Comparison of ENCODE assay signal across 27 mouse cellular contexts in the genomic region with DNA sequence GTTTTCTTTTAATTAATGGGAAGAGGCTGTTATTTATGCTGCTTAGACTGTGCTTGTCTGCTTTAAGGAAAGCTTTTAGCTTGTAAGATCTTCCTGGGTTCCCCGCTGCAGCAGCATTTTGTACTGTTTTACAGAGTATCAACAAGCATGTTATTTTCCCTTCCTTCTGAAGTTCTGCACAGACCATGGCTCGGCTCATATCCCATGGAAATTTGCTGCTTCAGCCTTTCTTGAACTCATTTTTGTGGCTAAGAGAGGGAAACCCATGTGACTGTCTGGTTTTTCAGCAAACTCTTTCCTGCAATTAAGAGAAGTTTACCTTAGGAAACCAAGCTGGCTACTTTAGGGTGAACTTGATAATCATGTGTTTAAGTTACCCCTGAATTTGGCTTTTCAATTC. TPM values are rescaled to one million over a fixed set of nuclear protein-coding genes. Genes with fewer than 3 reads are reported as not detected.
DNase-seq lines count a peak whose midpoint lies in the region; ATAC-seq and TF ChIP-seq lines count a peak whose summit lies in the region.
"Had no signal": no experiment of that assay in that cellular context is flagged by ENCODE, and none has a peak within 500 bp of the region (broad histone marks: within the 10 kb centered on the region; RNA-seq: fewer than 3 reads in every experiment).

No protein-coding gene starts in this region.

- no peaks in the 10 kb centered on the region for H3K9me3 ChIP-seq in kidney, postnatal 0 days (replicated peaks; ENCODE audit: low read length)
- no peaks in the 10 kb centered on the region for H3K9me3 ChIP-seq in embryonic facial prominence, embryonic 14.5 days (ENCODE audit: control insufficient read depth, low read length)
- H3K9me3 ChIP-seq in limb, embryonic 15.5 days: no peaks in the 10 kb centered on the region
- H3K9me3 ChIP-seq in stomach, postnatal 0 days (ENCODE audit: control insufficient read depth, low read length): no peaks in the 10 kb centered on the region
- H3K9me3 ChIP-seq: forebrain, embryonic 13.5 days had no signal

- no peaks in the 10 kb centered on the region for H3K27me3 ChIP-seq in kidney, postnatal 0 days (ENCODE audit: insufficient read depth, low read length)
- H3K27me3 ChIP-seq in embryonic facial prominence, embryonic 14.5 days (replicated peaks; ENCODE audit: control insufficient read depth, insufficient read depth, low read length): no peaks in the 10 kb centered on the region
- H3K27me3 ChIP-seq in limb, embryonic 15.5 days: no peaks in the 10 kb centered on the region
- no peaks in the 10 kb centered on the region for H3K27me3 ChIP-seq in stomach, postnatal 0 days (ENCODE audit: control insufficient read depth, insufficient read depth, low read length)
- H3K27me3 ChIP-seq: forebrain, embryonic 13.5 days had no signal

- no peak overlapping the region for H3K9ac ChIP-seq in kidney, postnatal 0 days (ENCODE audit: low read depth, low read length)
- H3K9ac ChIP-seq in embryonic facial prominence, embryonic 14.5 days (ENCODE audit: low read depth, low read length): no peak overlapping the region
- no peak overlapping the region for H3K9ac ChIP-seq in limb, embryonic 15.5 days
- H3K9ac ChIP-seq in stomach, postnatal 0 days (ENCODE audit: low read length): no peak overlapping the region
- H3K9ac ChIP-seq: forebrain, embryonic 13.5 days; hindbrain, embryonic 14.5 days had no signal

- no peaks in the 10 kb centered on the region for H3K36me3 ChIP-seq in kidney, postnatal 0 days (ENCODE audit: insufficient read depth, low read length)
- H3K36me3 ChIP-seq in embryonic facial prominence, embryonic 14.5 days (ENCODE audit: control insufficient read depth, insufficient read depth, low read length): no peaks in the 10 kb centered on the region
- H3K36me3 ChIP-seq in limb, embryonic 15.5 days: no peaks in the 10 kb centered on the region
- no peaks in the 10 kb centered on the region for H3K36me3 ChIP-seq in stomach, postnatal 0 days (ENCODE audit: control insufficient read depth, insufficient read depth, low read length)

- H3K4me2 ChIP-seq in kidney, postnatal 0 days (ENCODE audit: low read length): no peak overlapping the region
- no peak overlapping the region for H3K4me2 ChIP-seq in embryonic facial prominence, embryonic 14.5 days (ENCODE audit: low read depth, low read length)
- no peak overlapping the region for H3K4me2 ChIP-seq in limb, embryonic 15.5 days
- H3K4me2 ChIP-seq in stomach, postnatal 0 days (replicated peaks; ENCODE audit: low read depth): no peak overlapping the region
- H3K4me2 ChIP-seq: forebrain, embryonic 13.5 days; heart, embryonic 11.5 days; hindbrain, embryonic 14.5 days had no signal

- 64% methylated on average over 2 of the region's 2 CpGs for WGBS in kidney, postnatal 0 days
- 50% methylated on average over 2 of the region's 2 CpGs for WGBS in embryonic facial prominence, embryonic 14.5 days
- 49% methylated on average over 2 of the region's 2 CpGs for WGBS in limb, embryonic 15.5 days
- WGBS in stomach, postnatal 0 days: 64% methylated on average over 2 of the region's 2 CpGs

- no peak for ATAC-seq in kidney, postnatal 0 days (replicated peaks; ENCODE audit: low FRiP score, low read depth)
- no peak for ATAC-seq in embryonic facial prominence, embryonic 14.5 days (ENCODE audit: low read depth)
- ATAC-seq in limb, embryonic 15.5 days (ENCODE audit: insufficient number of reproducible peaks, low FRiP score, low TSS enrichment, low read depth): no peak
- no peak for ATAC-seq in stomach, postnatal 0 days (ENCODE audit: low FRiP score, low TSS enrichment)
- ATAC-seq: CD4-positive, CD25-positive, alpha-beta regulatory T cell, adult 4 months; forebrain, embryonic 13.5 days; forebrain, embryonic 16.5 days; hindbrain, postnatal 0 days; inflammation-experienced regulatory T-cells, adult 6 months; intestine, embryonic 16.5 days had no signal

- no peak for TF ChIP-seq CTCF in kidney, postnatal 0 days (IDR thresholded peaks at IDR 0.05; ENCODE audit: low read depth)
- TF ChIP-seq CTCF in bone marrow macrophage, adult 2 months (IDR thresholded peaks at IDR 0.05; ENCODE audit: low read depth, low read length): no peak
- TF ChIP-seq CTCF in stomach, postnatal 0 days (IDR thresholded peaks at IDR 0.05; ENCODE audit: low read depth): no peak

- no peaks in the 10 kb centered on the region for H3K4me1 ChIP-seq in kidney, postnatal 0 days (replicated peaks; ENCODE audit: insufficient read depth, low read length)
- peaks cover 7% of the 10 kb centered on the region for H3K4me1 ChIP-seq in bone marrow macrophage, adult 2 months (ENCODE audit: control insufficient read depth, insufficient read depth, low read length)
- H3K4me1 ChIP-seq in embryonic facial prominence, embryonic 14.5 days (ENCODE audit: control insufficient read depth, insufficient read depth, low read length): no peaks in the 10 kb centered on the region
- no peaks in the 10 kb centered on the region for H3K4me1 ChIP-seq in limb, embryonic 15.5 days
- H3K4me1 ChIP-seq in stomach, postnatal 0 days (replicated peaks; ENCODE audit: control insufficient read depth, insufficient read depth): no peaks in the 10 kb centered on the region
- H3K4me1 ChIP-seq: forebrain, embryonic 13.5 days; hindbrain, embryonic 10.5 days had no signal

- TF ChIP-seq EP300 in stomach, postnatal 0 days (optimal IDR thresholded peaks at IDR 0.05): no peak

- peak; percentile 14 for DNase-seq in kidney, postnatal 0 days (ENCODE audit: low spot score)
- no peak for DNase-seq in kidney, adult 9 months
- peak; percentile 63 for DNase-seq in embryonic facial prominence, embryonic 14.5 days (ENCODE audit: low spot score)
- DNase-seq in stomach, postnatal 0 days (ENCODE audit: low spot score): no peak
- no peak for DNase-seq in gastrocnemius, postnatal 25 days
- no peak for DNase-seq in heart, postnatal 25 days (ENCODE audit: low spot score)
- DNase-seq: adrenal gland, adult 2 months; adrenal gland, postnatal 14 days; cerebellum, adult 11 months; cerebellum, adult 2 months; cerebellum, adult 9-11 months; cerebellum, postnatal 25 days; gastrocnemius, postnatal 10 days; heart, adult 11 months; heart, postnatal 36 days; kidney, adult 18-20 months had no signal

- intact Hi-C loops in heart, postnatal 25 days (cut with DNase I): no loop called here

- H3K27ac ChIP-seq in kidney, postnatal 0 days: no peak overlapping the region
- H3K27ac ChIP-seq in bone marrow macrophage, adult 2 months (ENCODE audit: insufficient read depth, low read depth, low read length): peak overlapping the region; percentile 24; the same call in 1 of the 2 replicates
- H3K27ac ChIP-seq in embryonic facial prominence, embryonic 14.5 days (replicated peaks; ENCODE audit: low read depth, low read length): peak overlapping the region; percentile 4; the same call in 1 of the 2 replicates
- peak overlapping the region; percentile 54; the same call in 1 of the 2 replicates for H3K27ac ChIP-seq in limb, embryonic 15.5 days
- H3K27ac ChIP-seq in stomach, postnatal 0 days (replicated peaks): no peak overlapping the region
- H3K27ac ChIP-seq: forebrain, embryonic 13.5 days; hindbrain, embryonic 10.5 days; hindbrain, embryonic 14.5 days; hindbrain, postnatal 0 days had no signal

- no peak for TF ChIP-seq POLR2A in bone marrow macrophage, adult 2 months (IDR thresholded peaks at IDR 0.05; ENCODE audit: borderline replicate concordance, low read depth, low read length)

- no peak overlapping the region for H3K4me3 ChIP-seq in kidney, postnatal 0 days (replicated peaks; ENCODE audit: low read depth, low read length)
- no peak overlapping the region for H3K4me3 ChIP-seq in bone marrow macrophage, adult 2 months (ENCODE audit: insufficient read depth, low read length)
- H3K4me3 ChIP-seq in embryonic facial prominence, embryonic 14.5 days (ENCODE audit: low read depth, low read length): no peak overlapping the region
- H3K4me3 ChIP-seq in limb, embryonic 15.5 days: no peak overlapping the region
- H3K4me3 ChIP-seq in stomach, postnatal 0 days (ENCODE audit: low read depth, low read length): no peak overlapping the region
- H3K4me3 ChIP-seq: forebrain, embryonic 13.5 days; hindbrain, embryonic 10.5 days had no signal

RNA-seq across cellular contexts. Expression of gene Tbc1d12, which starts 10.0 kb away (rescaled TPM):
- 3.0 and 3.3 TPM in 2 replicates for polyA plus RNA-seq in kidney, postnatal 0 days (2015; fragmentation: Nextera tagmentation; extraction: Ambion mirVana)
- polyA plus RNA-seq in bone marrow macrophage, adult 2 months (2012; ENCODE audit: insufficient read depth, insufficient read length, missing spikeins): 3.8 and 4.5 TPM in 2 replicates
- 4.2 and 4.7 TPM in 2 replicates for polyA plus RNA-seq in embryonic facial prominence, embryonic 14.5 days (2014; fragmentation: Nextera tagmentation; extraction: Ambion mirVana)
- polyA plus RNA-seq in limb, embryonic 15.5 days (2015; fragmentation: Nextera tagmentation; extraction: Ambion mirVana): 2.4 and 2.8 TPM in 2 replicates
- 1.4 and 1.6 TPM in 2 replicates for polyA plus RNA-seq in stomach, postnatal 0 days (2015; fragmentation: Nextera tagmentation; extraction: Ambion mirVana)
- total RNA-seq in gastrocnemius, postnatal 25 days (2021): 1 to 10 TPM; 2.8 to 3.5 TPM
- 1 to 10 TPM; 5.9 to 6.7 TPM for total RNA-seq in heart, postnatal 25 days (2021)

RNA-seq across cellular contexts. Expression of gene Noc3l, which starts 27.3 kb away (rescaled TPM):
- polyA plus RNA-seq in kidney, postnatal 0 days (2015; fragmentation: Nextera tagmentation; extraction: Ambion mirVana): 4.7 and 4.8 TPM in 2 replicates
- 5.9 and 7.2 TPM in 2 replicates for polyA plus RNA-seq in bone marrow macrophage, adult 2 months (2012; ENCODE audit: insufficient read depth, insufficient read length, missing spikeins)
- 6.5 and 8.5 TPM in 2 replicates for polyA plus RNA-seq in embryonic facial prominence, embryonic 14.5 days (2014; fragmentation: Nextera tagmentation; extraction: Ambion mirVana)
- 6.1 TPM in 2 replicates for polyA plus RNA-seq in limb, embryonic 15.5 days (2015; fragmentation: Nextera tagmentation; extraction: Ambion mirVana)
- polyA plus RNA-seq in stomach, postnatal 0 days (2015; fragmentation: Nextera tagmentation; extraction: Ambion mirVana): 2.6 and 2.9 TPM in 2 replicates
- 1 to 10 TPM; 5.5 to 6.2 TPM for total RNA-seq in gastrocnemius, postnatal 25 days (2021)
- total RNA-seq in heart, postnatal 25 days (2021): 1 to 10 TPM; 6.1 to 6.7 TPM

Comparison
In these comparisons a context has a peak if more than half of its experiments do, and no peak if none do; other contexts are left out.
1. DNase-seq: peak in kidney, postnatal 0 days (single experiment) and embryonic facial prominence, embryonic 14.5 days (single experiment); none in kidney, adult 9 months (single experiment), stomach, postnatal 0 days (single experiment), gastrocnemius, postnatal 25 days (single experiment) and heart, postnatal 25 days (single experiment).
2. H3K27ac ChIP-seq: peak in bone marrow macrophage, adult 2 months (single experiment), embryonic facial prominence, embryonic 14.5 days (single experiment) and limb, embryonic 15.5 days (single experiment); none in kidney, postnatal 0 days (single experiment) and stomach, postnatal 0 days (single experiment).